Mouse (Mus musculus) megakaryocyte-erythroid progenitor cell, adult 5-6 weeks (primary cell): ENCODE data around the gene Ccdc194. TPM values are rescaled to one million over a fixed set of nuclear protein-coding genes. Genes with fewer than 3 reads are reported as not detected.

Source experiments
- ATAC-seq: replicated peaks from 2 replicates; pipeline ENCODE4 v1.8.0; 2016; ENCODE audit warnings: mild to moderate bottlenecking, inconsistent platforms; ENCODE audit not compliant: severe bottlenecking, poor library complexity, low FRiP score, low TSS enrichment
- total RNA-seq, 2 experiments: library from RNA; stranded (forward) in 1 of 2; stranded (reverse) in 1 of 2; fragments of 200-1000, 215-1000 nt in 1 of 2; fragments of >200 nt in 1 of 2; fragmentation: Nextera tagmentation in 1 of 2; gene quantifications; 2 replicates each; pipeline ENCODE4 v1.2.3; 2014 to 2017

Gene Ccdc194
- total RNA-seq (2014; fragmentation: Nextera tagmentation) (not detected in 2 replicates), total RNA-seq (2017) (not detected in 2 replicates)

DNA sequence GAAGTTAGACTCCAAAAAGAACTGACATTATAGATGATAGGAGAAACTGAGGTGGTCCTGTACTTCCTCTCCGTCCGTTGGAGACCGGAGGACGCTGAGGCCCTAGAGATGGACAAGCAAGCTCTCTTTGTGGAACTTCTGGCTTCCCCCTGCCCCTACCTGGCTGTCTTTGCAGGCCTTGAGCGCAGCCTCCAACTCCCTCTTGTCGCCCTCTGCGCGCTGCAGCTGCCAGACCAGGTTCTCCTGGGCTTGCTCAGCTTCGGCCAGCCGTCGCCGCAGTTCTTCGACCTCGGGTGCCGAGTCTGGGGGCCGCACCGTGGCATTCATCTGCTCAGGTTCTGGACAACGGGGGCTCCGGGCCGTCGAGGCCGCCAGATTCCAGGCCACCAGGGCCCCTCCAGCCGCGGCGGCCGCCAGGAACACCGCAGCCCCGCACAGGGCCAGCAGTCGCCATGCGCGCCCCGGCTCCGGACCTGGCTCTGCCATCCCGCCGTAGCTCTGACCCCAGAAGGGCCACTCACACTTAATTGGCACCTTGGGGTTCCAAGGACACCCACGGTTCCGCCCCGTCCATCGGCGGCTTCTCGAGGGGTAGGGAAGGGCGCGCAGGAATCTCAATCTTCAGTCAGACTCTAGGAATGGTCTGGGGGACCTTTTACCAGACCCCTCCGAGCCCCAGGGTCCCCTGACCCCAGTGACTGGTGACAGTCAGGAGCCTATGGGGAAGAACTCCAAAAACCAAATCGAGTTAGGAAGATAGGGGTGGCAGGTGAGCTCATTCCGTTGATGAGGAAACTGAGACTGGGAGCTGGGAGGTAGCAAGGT, at the start of gene Ccdc194:
Gene Ccdc194, minus strand, starts transcription at position 486 of the 825 bp plus-strand sequence.
- no peak for ATAC-seq

DNA sequence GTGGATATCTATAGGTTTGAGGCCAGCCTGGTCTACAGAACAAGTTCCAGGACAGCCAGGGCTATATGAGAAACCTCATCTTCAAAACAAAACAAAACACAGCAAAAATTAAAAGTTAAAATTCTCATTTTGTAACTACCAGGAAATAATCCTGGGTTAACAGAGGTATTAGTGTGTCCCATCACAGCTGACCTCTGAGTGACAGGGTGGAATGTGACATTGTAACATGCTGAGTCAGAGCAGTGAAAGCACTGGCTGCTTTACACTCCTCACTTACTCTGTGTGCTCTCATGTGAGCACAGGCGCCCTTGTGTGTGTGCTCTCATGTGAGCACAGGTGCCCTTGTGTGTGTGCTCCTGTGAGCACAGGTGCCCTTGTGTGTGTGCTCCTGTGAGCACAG, 49.5 kb upstream of the Ccdc194 start:
- no peak for ATAC-seq

DNA sequence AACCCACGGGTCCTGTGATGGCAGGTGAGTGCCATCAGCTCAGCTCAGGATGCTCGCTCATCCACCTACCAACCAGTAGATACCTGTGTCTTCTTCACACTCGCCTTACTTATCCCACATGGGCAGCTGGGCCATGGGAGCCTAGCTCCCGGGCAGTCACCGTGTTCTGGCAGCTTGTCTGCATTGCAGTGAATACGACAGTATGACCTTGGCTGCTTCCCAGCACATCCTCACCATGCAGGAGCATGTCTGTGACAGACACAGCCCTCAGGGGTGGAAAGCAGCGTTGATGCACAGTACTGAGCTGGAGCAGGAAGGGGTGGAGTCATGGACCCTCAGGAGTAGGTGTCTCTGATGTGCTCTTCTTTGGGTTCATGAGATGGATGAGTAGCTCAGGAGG, 48.9 kb upstream of the Ccdc194 start:
- ATAC-seq: no peak

DNA sequence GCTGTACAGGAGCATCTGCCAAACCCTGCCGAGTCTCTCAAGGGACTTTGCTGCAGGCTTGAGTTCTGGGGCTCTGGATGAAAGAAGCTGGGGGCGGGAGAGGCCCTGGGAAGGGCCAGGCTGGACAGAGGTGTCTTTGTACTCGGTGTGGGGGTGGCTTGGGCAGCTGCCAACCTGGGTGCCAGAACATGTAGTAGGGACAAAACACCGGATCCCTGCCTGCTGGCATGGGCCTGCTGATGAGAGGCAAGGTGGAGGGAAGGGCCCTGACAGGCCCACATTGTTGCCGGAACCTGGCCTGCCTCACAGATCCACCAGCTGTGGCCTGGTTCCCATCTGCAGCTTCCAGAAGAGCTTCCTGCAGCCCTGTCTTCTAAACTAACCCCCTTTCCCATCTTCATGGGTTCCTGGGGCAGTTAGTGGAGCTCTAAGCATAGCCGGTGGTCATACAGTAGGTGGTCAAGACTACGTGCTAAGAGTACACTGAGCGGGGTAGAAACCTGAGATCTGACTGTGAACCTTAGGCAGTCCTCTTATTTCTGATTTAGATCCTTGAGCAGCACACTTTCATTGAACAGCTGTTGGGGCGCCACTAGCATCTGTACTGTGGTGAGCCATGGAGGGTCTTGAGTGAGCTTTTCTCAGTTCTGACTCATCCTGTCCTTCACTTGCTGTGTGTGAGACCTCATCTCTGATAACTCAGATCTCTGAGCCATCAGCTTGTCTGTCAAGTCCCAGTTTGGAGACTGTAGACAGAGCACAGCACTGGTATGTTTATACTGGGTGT, 47.5 kb upstream of the Ccdc194 start:
- no peak for ATAC-seq

DNA sequence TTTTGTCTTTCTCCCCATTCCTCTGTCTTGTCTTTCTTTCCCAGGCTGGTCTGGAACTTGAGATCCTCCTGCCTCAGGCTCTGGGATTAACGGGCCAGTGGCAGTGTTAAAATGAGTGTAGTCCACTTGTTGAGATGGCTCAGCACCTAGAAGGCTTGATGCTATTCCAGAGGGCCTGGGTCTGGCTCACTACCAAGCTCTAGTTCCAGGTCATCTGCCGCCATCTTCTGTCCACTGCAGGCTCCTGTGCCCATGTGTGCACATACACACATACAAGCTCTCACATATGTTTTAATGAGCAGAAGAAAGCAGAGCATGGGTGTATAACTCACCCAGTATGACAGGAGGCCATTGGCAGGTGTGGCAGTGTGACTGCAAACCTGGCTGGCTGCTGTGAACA, 46.6 kb upstream of the Ccdc194 start:
- ATAC-seq: no peak

DNA sequence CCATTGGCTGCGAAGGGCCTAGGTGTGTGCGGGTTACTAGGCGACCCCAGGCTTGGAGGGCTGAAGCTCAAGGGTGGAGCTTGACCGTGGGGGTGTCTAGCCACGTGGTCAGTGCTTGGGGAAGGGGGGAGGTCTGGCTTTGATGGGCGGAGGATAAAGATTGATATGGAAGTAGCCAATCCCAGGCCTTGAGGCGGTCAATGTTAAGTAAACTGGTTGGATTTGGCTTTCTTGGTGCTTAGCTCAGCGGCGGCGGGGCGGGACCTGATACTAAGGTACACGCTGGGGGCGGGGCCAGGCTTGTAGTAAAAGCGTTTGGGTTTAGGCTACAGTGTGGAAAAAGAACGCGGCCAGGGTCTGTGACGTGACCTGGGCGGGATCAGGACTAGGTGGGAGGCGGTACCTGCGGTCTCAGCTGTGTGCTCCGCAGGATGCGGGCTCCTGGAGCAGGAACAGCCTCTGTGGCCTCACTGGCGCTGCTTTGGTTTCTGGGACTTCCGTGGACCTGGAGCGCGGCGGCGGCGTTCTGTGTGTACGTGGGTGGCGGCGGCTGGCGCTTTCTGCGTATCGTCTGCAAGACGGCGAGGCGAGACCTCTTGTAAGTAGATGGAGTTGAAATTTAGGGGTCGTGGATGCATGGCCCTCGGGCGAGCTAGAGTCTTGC, 44.9 kb upstream of the Ccdc194 start:
- peak; percentile 83 for ATAC-seq

DNA sequence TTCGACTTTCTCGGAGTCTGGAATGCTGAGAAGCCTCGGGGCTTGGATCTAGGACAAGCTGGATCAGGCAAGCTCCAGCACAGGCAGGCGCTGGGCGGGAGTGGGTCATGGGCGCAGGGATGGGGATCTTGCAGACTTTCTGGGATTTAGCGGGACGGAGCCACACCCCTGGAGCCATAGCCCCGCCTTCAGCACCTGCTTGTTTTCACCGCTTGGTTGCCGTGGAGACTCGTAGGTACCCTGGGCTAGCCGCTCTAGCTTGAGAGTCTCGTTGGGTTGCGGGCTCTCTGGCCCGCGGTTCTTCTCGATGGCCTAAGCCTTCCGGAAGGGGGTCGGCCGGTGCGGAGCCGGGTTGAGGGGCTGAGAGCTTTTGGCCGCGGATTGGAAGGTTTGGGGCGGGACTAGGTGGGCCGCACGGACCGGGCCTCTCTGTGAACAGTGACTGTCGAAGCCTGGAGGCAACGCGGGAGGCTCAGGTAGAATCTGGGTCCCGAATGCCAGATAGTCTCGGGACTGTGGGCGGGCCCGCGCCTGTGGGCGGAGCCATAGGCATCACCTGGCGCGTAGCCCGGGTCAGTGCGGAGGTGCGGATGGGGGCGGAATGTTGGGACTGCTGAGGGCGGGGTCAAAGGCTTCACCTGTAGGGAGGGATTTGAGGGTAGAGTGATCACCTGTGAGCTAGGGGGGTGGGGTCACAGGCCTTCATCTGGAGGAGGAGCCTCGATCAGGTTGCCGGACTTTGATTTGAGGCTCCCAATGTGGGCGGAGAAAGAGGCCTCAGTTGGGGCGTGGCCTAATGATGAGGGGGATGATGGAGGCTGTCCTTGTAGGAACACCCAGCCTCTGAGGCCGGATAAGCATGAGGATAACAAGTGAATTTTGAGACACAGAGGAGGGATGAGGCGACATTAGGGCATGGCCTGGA, 44.1 kb upstream of the Ccdc194 start:
- peak; percentile 61 for ATAC-seq

DNA sequence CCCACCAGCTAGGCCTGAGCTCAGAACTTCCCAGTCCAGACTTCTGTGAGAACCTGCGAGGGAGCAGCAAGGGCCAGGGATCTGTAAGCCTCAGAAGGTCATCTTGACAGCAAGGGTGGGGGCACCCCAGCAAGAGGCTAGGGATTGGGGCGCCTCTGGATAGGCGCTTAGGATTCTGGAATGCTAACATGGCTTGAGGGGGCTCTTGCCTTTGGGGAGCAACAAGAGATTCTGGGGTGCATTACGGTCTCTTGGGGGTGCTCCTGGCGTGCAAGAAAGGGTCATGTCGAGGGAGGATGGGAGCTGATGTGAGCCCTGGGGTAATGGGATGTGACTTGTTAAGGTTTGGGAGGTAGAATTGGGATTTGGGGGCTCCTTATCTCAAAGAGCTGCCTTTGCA, 43.4 kb upstream of the Ccdc194 start:
- no peak for ATAC-seq

DNA sequence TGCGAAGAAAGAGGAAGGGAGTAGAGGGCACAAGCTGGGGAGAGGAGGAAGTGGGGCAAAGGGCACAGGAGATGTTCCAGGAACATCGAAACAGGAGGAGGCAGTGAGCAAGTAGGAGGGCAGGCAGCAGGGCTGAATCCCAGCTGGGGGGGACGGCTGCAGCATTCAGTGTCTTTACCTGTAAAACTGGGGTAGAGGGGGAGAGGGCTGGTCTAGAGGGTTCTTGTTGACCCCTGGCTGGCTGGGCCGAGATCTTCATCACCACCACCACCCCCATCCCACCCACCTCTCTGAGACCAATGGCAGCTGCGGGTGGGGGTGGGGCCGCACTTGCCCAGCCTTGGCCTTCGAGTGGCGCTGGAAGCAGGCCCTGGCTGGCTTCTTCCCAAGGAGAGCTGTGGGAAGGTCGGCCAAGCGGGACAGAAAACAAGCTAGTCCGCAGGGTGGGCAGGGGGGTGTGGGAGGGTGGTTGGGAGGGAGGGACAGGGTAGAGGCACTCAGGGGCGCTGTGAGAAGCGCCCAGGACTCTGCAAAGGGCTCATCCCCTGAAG, 43.0 kb upstream of the Ccdc194 start, which contains the start of gene Slc27a1:
Gene Slc27a1, plus strand, starts transcription at position 496 of the 551 bp plus-strand sequence.
- ATAC-seq: no peak

DNA sequence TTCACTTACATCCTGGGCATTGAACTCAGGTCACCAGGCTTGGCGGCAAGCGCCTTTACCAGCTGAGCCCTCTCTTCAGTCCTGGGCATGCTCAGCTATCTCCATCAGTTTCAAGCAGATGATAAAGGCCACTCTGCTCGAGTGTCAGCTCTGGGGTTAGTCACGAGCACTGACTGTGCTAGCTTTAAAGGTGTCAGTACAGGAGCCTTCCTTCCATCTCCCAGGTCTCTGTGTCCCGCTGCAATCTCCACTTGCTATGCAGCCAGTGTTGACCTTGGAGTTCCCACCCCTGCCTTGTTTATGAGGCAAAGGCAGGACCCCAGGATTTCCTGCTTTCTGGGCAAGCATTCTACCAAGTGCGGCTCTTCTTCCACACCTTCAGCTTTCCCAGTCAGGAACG, 42.1 kb upstream of the Ccdc194 start:
- no peak for ATAC-seq

DNA sequence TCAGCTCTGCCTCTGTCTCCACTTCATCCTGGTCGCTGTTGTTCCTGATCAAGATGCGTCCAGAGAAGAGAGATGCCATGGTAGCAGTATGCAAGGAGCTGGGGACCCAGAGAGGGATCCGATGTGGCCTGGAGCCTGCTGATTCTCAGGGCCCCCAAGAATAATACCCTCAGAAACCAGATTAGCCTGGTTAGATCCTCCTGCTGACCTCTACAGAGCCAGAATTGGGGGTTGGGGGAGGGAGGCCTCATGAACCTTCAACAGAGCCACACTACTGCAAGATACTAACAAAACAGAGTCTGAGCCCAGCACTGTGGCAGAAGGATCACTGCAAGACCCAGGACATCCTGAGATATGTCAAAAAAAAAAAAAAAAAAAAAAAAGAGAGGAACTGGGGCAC, 41.0 kb upstream of the Ccdc194 start, which contains the start of gene Nxnl1:
Gene Nxnl1, minus strand, starts transcription at position 101 of the 400 bp plus-strand sequence.
- no peak for ATAC-seq

DNA sequence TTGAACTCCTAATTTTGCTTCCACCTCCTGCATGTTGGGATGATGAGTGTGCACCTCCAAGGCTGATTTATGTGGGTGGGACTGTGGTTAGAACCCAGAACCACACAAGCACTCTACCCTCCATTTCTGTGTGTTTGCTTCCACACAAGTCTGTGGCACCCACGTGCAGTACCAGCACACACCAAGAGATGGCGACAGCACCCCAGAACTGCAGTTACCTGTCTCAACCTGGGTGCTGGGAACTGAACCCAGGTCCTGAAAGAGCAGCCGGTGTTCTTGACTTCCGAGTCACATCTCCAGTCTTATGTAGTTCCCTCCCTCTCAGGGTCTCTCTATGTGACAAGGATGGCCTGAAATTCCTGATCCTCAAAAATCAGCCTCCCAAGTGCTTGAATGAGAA, 38.5 kb upstream of the Ccdc194 start:
- no peak for ATAC-seq

DNA sequence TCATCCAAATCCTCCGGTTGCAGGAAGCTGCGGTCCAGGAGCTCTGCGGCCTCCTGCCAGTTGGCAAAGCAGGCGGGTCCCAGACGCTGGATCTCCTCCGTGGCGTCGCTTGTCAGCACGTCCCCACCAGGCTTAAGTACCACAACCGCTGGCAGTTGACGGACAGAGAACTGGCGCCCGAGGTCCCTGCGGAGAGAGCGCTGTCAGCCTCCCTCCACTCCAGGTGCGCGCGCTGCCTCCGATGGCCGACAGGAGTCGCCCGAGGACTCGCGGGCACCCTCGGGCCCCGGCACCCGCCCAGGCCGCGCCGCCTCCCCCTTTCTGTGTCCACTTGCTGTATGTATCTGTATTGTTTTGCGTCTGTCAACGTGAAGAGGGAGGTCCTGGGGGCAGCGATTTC, 37.2 kb upstream of the Ccdc194 start:
- ATAC-seq: peak; percentile 60

DNA sequence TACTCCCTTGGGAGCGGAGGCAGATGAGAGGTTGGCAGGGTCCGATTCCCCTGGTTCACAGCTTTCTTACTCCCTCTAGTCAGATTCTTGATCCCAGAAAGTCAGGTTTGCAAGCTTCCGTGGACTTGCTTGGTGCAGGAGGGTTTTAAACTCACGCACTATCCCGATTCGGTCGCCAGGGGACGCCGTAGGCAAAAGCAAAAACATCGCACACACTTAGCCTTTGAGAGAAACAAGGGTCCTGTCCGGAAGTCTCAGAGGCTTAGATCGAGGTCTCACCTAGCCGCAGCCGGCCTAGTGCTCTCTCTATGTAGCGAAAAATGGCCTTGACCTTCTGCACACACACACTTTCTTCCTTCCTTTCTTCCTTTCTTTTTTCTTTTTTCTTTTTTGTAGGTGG, 35.9 kb upstream of the Ccdc194 start:
- ATAC-seq: peak; percentile 53

DNA sequence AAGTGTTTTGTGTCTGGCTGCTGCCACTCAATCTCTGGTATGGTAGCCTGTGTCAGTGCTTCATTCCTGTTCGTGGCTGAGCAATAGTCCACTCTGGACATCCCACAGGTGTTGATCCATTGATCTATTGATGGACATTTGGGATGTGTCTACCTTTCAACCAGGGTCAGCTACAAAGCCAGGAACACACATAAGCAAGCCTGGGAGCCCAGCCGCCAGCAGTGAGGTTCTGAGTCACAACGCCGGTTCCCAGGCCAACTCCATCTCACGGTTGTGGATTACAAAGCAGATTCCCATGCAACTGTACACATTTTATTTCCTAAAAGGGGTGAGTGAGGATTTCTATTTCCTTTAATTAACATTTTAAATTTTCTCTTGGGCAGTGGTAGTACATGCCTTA, 35.3 kb upstream of the Ccdc194 start:
- no peak for ATAC-seq

DNA sequence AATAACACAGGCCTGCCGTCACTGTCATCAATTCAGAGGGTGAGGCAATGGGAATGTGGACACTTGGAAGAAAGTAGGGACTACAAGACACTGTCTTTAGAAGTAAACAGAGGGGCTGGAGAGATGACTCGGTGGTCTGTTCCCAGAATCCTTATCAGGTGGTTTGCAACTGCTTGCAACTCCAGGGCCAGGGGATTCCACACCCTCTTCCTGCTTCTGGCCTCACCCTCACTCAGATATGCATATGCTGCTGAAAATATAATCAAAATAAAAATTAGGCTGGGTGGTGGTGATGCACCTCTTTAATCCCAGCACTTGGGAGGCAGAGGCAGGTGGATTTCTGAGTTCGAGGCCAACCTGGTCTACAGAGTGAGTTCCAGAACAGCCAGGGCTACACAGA, 34.6 kb upstream of the Ccdc194 start:
- ATAC-seq: no peak

DNA sequence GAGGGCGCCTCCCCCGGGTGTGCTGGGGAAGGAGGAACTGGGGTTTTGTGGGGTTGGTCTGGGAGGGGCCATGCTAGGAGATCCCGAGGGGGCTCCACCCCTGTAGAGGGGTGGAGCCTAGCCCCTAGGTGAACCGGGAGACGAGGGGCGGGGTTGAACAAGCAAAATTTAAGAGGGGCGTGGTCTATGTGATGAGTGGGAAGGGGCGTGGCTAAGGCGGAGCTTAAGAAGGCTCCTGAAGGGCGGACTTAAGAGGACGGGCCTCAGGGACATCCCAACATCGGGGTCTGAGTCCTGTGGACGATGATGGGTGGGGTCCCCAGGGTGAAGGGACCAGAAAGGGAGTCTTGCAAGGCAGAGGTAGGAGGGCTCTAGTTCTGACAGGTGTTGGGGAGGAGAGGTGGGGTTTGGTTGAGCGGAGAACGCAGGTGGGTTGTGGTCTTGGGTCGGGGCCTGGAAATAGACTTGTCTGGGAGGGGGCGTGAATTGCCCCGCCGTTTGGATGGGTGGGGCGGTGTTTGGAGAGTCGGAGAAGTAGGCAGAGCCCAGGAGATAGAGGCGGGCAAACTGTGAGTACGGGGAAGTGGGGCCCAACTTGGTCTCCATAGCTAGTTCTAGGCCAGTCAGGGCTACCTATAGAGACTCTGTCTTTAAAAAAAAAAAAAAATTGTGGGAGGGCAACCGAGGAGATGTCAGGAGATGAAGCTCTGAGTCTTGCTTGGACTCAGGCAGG, 33.6 kb upstream of the Ccdc194 start:
- peak; percentile 58 for ATAC-seq
